Mouse (Mus musculus): ENCODE data around the gene Cst7. TPM values are rescaled to one million over a fixed set of nuclear protein-coding genes. Genes with fewer than 3 reads are reported as not detected.
"Not testable (repeated sequence)": the region's sequence is repeated elsewhere in the genome, so short reads cannot be mapped to it uniquely, and the experiment has no call there.

Gene Cst7
- polyA plus RNA-seq (2012; rRNA removed): 0.47 TPM in 2 replicates

- DNase-seq (ENCODE audit: low read depth): no peak
Measured at GRCm38 (mm10) chr2:150569847-150570590, at the start of gene Cst7. TSS of gene Cst7 (plus strand) at chr2:150570415.

- DNase-seq (ENCODE audit: low read depth): no peak
Measured at GRCm38 (mm10) chr2:150525703-150526207, 44.5 kb upstream of the Cst7 start.

- DNase-seq (ENCODE audit: low read depth): not testable (repeated sequence)
Measured at GRCm38 (mm10) chr2:150549576-150549975, 20.6 kb upstream of the Cst7 start.

GRCm38 (mm10) chr2:150558568-150558967 is 11.6 kb upstream of the Cst7 start:
- no peak for DNase-seq (ENCODE audit: low read depth)

- no peak for DNase-seq (ENCODE audit: low read depth)
Measured at GRCm38 (mm10) chr2:150567051-150567450, 3.2 kb upstream of the Cst7 start.

- DNase-seq (ENCODE audit: low read depth): no peak
Measured at GRCm38 (mm10) chr2:150570761-150571160, 546 bp downstream of the Cst7 start.

GRCm38 (mm10) chr2:150572463-150572862 is 2.2 kb downstream of the Cst7 start:
- DNase-seq (ENCODE audit: low read depth): no peak

GRCm38 (mm10) chr2:150576256-150576655 is 6.0 kb downstream of the Cst7 start:
- DNase-seq (ENCODE audit: low read depth): peak; percentile 37

GRCm38 (mm10) chr2:150578603-150579002 is 8.4 kb downstream of the Cst7 start:
- no peak for DNase-seq (ENCODE audit: low read depth)

GRCm38 (mm10) chr2:150579628-150580027 is 9.4 kb downstream of the Cst7 start:
- no peak for DNase-seq (ENCODE audit: low read depth)

- DNase-seq (ENCODE audit: low read depth): no peak
Measured at GRCm38 (mm10) chr2:150589076-150589475, 18.9 kb downstream of the Cst7 start.

GRCm38 (mm10) chr2:150595411-150596190 is 25.4 kb downstream of the Cst7 start:
- DNase-seq (ENCODE audit: low read depth): no peak

- peak; percentile 70 for DNase-seq (ENCODE audit: low read depth)
Measured at GRCm38 (mm10) chr2:150600263-150600662, 30.0 kb downstream of the Cst7 start.

GRCm38 (mm10) chr2:150602166-150602565 is 32.0 kb downstream of the Cst7 start:
- DNase-seq (ENCODE audit: low read depth): no peak

- DNase-seq (ENCODE audit: low read depth): no peak
Measured at GRCm38 (mm10) chr2:150604802-150605201, 34.6 kb downstream of the Cst7 start.

- no peak for DNase-seq (ENCODE audit: low read depth)
Measured at GRCm38 (mm10) chr2:150607086-150607485, 36.9 kb downstream of the Cst7 start.

GRCm38 (mm10) chr2:150608087-150608799 is 38.0 kb downstream of the Cst7 start, which contains the start of gene Apmap:
TSS of gene Apmap (minus strand) at chr2:150608567.
- DNase-seq (ENCODE audit: low read depth): no peak

GRCm38 (mm10) chr2:150608872-150609560 is 38.8 kb downstream of the Cst7 start:
- no peak for DNase-seq (ENCODE audit: low read depth)

- no peak for DNase-seq (ENCODE audit: low read depth)
Measured at GRCm38 (mm10) chr2:150610097-150610496, 39.9 kb downstream of the Cst7 start.

GRCm38 (mm10) chr2:150621698-150622097 is 51.5 kb downstream of the Cst7 start:
- DNase-seq (ENCODE audit: low read depth): no peak

- no peak for DNase-seq (ENCODE audit: low read depth)
Measured at GRCm38 (mm10) chr2:150623957-150624356, 53.7 kb downstream of the Cst7 start.

Measured in gonadal fat pad, adult 2 months (tissue).